In genomic region chr5:20990062-20990809, GRCm38 (mm10) we compare ENCODE assay signal across 23 mouse cellular contexts.
"Had no signal": no experiment of that assay in that cellular context is flagged by ENCODE, and none has a peak within 500 bp of the region (broad histone marks: within the 10 kb centered on the region; RNA-seq: fewer than 3 reads in every experiment).

No protein-coding gene starts in this region.

- H3K4me2 ChIP-seq: heart, embryonic 11.5 days; heart, embryonic 13.5 days; heart, embryonic 15.5 days; hindbrain, embryonic 13.5 days; hindbrain, embryonic 15.5 days; limb, embryonic 12.5 days; liver, embryonic 13.5 days; liver, embryonic 15.5 days had no signal

- H3K4me1 ChIP-seq: heart, embryonic 13.5 days; heart, embryonic 15.5 days; hindbrain, embryonic 13.5 days; hindbrain, embryonic 15.5 days; limb, embryonic 10.5 days; limb, embryonic 12.5 days; liver, embryonic 13.5 days; liver, embryonic 15.5 days had no signal

- ATAC-seq: forebrain, postnatal 0 days; hindbrain, postnatal 0 days had no signal

- H3K4me3 ChIP-seq: heart, embryonic 13.5 days; heart, embryonic 15.5 days; hindbrain, embryonic 13.5 days; hindbrain, embryonic 15.5 days; left cerebral cortex, adult 2 months; limb, embryonic 10.5 days; limb, embryonic 12.5 days; liver, embryonic 13.5 days; liver, embryonic 15.5 days had no signal

- H3K9ac ChIP-seq: forebrain, postnatal 0 days; heart, embryonic 13.5 days; heart, embryonic 15.5 days; hindbrain, embryonic 13.5 days; hindbrain, embryonic 15.5 days; limb, embryonic 12.5 days; liver, embryonic 13.5 days; liver, embryonic 15.5 days had no signal

- DNase-seq: forebrain, postnatal 0 days; gastrocnemius, postnatal 14 days; gastrocnemius, postnatal 36 days; heart, adult 18-20 months; heart, postnatal 14 days; heart, postnatal 36 days; kidney, adult 11 months; kidney, adult 8-10 months; kidney, postnatal 10 days; kidney, postnatal 25 days; kidney, postnatal 4 days; liver; liver, embryonic 13.5 days had no signal

- H3K27me3 ChIP-seq: heart, embryonic 13.5 days; heart, embryonic 15.5 days; hindbrain, embryonic 13.5 days; hindbrain, embryonic 15.5 days; limb, embryonic 12.5 days; liver, embryonic 13.5 days; liver, embryonic 15.5 days had no signal

- H3K27ac ChIP-seq: heart, embryonic 13.5 days; heart, embryonic 15.5 days; hindbrain, embryonic 13.5 days; hindbrain, embryonic 15.5 days; hindbrain, postnatal 0 days; left cerebral cortex, adult 2 months; limb, embryonic 10.5 days; limb, embryonic 12.5 days; liver, embryonic 13.5 days; liver, embryonic 15.5 days had no signal

- H3K9me3 ChIP-seq: heart, embryonic 13.5 days; heart, embryonic 15.5 days; hindbrain, embryonic 13.5 days; hindbrain, embryonic 15.5 days; limb, embryonic 10.5 days; limb, embryonic 12.5 days; liver, embryonic 13.5 days; liver, embryonic 15.5 days had no signal
